Mouse (Mus musculus) R1 (cell line): ENCODE results near the gene Pwwp2b.
A peak's percentile ranks its signal among the peaks of the same experiment; 100 is the strongest.

Experiments
- DNase-seq: peaks from one replicate; pipeline ENCODE4 v3.0.0-alpha.2; 2018; ENCODE audit warnings: low read depth, low spot score

The Pwwp2b gene

DNA sequence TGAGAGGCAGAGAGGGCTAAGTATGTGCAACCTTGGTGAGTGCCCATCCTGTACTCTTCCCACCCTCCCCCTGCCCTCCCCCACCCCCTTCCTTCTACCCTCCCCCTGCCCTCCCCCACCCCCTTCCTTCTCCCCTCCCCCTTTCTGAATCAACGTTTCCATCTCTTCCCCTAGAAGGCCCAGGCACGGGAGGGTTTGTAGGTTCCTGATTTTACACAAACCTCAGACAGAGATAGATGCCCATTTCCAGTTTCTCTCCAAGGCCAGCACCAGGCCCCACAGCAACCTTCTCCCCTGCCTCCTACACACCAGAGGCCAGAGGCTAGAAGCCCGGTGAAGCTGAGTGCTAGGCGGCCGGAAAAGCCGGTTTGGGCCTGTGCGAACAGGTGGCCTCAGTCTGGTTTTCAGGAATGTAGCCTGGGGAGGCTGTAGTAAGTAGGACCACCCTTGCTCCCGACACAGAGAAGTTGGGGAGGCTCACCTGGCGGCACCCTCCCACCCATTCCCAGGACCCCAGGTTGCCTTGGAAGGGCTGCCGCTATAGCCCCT lies 48.3 kb downstream of the Pwwp2b start:
- DNase-seq, result peak; percentile 60

DNA sequence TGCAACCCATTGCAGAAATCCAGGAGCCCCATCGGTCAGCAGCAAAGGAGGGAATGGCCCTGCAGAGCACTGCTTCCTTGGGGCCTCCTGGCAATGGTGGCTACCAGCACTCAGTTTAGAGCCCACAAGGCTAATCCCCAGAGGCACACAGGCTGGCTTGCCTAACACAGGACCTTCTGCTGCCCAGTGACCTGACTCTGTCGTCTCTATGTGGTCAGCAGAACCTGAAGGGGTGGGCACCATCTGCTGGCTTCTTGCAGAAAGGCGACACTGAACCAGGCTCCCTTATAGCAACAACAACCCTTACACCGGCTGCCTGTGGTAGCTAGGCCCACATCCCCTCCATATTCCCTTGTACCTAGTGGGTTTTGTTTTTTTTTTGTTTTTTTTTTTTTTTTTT lies 50.2 kb downstream of the Pwwp2b start:
- DNase-seq, result no peak

DNA sequence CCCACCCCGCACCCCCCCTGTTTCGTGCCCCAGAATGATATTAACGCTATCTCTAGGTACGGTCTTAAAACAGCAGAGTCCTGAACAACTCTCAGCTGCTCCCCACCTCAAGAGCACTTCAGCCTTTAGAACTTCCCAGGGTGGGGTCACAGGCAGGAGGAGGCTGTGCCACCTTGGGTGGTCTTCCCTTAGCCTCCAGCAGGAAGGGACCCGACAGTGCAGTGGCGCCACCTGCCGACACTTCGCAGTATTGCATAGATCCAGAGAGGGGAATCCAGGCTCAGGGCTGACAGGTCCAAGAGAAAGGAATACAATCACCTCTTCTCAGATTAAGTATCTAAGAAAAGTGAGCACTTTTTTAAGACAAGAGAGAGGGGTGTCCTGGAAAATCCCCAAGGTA lies 51.1 kb downstream of the Pwwp2b start:
- peak; percentile 77 for DNase-seq

DNA sequence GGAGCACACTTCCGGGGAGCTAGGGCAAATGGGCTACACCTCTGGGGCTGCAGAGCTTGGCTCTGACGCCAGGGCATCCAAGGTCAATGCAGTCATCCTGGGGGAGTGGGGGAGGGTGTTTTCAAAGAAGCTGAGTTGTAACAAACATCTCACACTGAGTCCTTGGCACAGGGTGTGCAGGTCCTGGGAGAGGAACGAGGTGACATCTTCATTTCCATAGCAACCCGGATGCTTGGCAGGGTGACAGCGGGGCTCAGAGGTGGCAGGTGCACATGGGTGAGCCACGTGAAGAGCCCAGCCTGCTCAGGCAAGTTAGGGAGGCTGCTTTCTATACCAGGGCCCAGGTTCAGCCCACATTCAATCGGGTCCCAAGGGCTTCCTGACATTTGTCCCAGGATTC lies 52.1 kb downstream of the Pwwp2b start:
- DNase-seq, result no peak

DNA sequence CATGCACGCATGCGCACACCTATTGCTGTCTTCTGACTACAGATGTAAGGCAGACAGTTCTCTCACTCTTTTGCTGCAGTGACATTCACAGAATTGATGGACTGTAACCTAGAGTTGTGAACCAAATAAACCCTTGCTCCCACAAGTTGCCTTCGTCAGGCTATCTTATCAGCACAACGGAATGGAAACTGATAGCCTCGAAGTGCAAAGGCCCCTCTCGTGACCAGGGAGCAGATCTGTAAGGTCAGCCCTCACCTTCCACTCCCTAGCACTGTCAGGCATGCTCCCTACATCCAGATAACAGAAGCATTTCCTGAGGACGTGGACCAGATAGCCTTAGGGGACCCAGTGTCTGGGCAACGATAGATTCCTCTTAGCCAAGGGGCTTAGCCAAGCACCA lies 53.2 kb downstream of the Pwwp2b start:
- DNase-seq, result no peak

DNA sequence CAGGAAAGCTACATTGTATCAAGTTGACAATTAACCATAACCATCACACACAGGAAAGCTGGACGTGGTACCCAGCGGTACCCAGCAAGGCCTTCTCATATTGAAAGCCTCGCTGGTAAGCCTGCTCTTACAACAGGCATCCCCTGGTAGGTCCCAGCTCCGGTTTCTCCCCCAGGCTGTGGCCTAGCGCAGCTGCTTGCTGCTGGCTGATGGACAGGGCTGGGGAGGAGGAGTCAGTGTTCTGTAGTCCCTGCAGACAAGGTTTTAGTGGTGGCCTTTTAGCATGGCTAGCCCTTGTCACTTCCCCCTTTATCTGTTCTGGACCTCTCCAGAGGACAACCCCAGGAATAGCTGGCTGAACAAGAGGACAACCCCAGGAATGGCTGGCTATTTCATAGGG lies 54.0 kb downstream of the Pwwp2b start:
- DNase-seq, result no peak

DNA sequence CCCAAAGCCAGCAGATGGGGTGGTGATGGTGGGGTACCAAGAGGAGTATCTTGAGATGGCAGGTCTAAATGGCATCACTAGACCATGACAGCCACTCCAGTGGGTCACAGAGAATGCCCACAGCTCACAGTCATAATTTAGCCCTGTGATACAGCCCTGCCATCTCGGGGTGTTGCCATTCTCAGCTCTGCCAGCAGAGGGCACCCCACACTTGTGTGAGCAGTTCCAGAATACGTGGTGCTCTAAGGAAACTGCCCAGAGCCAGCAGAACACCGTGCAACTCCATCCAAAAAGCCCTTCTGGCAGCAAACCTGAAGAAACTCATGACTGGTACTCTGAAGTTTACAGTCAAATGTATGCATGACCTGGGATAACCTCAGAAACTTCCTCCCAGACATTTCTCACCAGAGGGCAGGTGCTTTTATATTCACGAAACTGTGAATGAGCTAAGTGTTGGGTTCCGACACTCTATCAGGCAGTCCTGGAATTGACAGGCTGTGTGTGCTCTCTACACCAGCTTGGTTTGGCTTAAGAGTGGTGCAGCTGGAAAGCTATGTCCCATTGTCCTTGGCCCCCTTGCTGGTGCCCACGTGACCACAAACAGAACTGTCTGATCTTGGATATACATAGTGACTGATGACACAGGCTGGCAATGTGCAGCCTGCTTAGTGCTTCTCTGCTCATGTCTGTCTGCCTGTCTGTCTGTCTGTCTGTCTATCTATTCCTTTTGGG lies 55.2 kb downstream of the Pwwp2b start:
- DNase-seq, result peak; percentile 70

DNA sequence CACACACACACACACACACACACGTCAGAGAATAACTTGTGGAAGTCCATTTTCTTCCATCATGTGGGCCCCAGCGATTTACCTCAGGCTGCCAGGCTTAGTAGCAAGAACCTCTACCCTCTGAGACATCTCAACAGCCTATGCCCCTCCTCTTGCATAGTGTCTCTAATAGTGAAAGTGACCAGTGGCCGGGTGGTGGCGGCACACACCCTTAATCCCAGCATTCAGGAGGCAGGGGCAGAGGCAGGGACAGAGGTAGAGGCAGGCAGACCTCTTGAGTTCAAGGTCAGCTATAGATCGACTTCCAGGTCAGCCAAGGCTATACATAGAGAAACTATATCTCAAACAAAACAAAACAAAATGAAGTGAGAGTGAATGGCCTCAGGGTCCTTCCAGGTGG lies 56.0 kb downstream of the Pwwp2b start:
- no peak for DNase-seq

DNA sequence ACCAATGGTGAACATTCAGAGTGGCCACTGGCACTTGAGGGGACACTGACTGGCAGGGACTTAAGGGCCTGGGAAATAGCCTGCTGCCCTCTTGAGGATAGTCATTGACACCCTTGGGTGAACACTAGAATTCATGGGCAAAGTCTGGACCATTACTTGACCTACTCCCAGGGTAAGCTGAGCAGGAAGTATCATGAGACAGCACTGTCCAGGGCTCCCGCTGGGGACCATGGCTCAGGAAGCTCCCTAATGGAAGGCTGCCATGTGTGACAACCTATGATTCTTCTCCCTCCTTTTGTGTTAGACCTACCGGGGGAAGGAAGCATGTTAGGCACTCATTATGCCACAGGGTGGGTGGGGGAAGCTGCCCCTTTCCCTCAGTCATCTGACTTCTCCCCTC lies 58.8 kb downstream of the Pwwp2b start:
- DNase-seq, result no peak

DNA sequence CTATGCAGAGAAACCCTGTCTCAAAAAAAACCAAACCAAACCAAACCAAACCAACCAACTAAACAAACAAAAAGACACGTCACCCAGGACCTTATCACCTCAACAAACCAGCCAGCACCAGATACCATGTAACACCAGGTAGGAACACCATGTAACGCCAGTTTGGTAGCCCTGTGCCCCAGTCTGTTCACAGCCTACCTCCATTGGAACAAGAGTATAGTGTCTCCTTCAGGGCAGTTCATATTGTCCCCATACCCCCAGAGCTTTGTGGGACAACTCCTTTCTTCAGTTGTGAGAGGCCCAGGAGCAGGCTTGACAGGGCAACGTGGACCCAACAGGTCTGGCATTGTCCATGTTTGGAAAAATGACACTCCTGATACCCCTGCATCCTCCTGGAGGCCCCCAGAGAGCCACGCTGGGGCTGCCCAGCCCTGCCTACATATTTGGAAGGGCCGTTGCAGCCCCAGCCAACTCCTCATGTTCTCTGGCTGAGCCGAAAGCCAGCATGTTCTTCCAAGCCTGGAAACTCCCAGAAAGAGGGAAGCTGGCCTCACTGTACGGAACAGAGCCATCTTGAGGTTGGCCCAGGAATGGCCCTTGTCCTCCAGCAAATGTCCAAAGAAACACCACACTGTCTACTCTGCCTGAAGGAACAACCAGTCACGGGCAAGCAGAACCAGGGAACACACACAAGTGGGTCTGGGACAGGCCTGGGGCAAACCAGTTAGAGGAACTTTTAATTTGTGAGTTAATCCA lies 60.0 kb downstream of the Pwwp2b start:
- no peak for DNase-seq

DNA sequence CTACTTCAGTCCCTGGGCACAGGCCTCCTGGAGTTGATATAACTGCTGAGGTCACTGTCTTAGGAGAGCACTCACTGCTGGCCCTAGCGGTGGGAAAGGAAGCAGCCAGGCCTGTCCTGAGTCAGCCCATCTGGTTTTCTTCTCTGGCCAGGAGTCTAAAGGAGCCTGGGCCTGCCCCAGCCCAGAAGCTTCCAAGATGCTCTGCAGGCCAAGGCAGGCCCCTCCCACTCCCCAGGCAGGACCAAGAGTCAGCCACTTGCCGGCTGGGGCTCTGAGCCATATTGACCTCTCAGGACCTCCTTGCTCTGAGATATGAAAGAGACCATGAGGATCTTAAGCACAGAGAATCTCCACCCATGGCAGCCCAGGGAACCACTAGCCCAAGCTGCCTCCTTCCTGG lies 60.8 kb downstream of the Pwwp2b start:
- no peak for DNase-seq

DNA sequence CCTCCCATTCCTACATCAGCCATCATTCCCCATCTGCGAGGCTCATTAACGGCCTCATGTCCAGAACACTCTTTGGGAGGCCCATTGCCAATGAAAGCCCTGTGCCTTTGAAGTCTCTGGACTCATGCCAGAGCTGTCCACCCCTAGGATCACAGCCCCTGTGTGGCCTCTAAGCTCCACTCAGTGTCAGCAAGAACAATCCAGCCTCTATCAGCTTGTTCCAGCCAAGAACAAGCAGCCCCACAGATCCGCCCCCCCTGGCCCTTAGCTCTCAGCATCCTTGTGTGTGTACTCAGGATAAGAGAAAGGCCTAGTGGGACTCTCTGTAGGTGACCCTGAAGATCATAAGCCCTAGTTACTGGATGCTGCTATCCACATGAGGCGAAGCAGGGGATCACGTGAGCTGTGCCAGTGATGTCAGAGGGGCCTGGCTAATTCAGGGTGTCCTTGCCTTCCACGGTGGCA lies 62.2 kb downstream of the Pwwp2b start:
- DNase-seq, result no peak

DNA sequence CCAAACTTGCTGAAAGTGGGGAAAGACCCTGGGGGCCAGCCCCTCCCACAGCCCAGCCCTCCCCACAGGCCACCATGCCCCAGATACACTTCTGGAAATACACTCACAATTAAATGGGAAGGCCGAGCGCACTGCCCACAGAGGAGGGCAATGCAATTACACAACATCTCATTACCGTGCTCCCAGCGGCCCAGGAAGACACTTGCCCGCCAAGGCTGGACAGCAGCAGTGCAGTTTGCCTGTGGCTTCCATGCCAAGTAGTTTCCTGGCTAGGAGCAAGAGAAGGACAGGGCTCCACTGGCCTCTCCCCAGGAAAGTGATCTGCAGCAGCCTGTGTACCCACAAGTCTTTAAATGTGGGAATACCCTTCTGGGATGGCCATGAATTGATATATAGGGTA lies 64.4 kb downstream of the Pwwp2b start:
- no peak for DNase-seq

DNA sequence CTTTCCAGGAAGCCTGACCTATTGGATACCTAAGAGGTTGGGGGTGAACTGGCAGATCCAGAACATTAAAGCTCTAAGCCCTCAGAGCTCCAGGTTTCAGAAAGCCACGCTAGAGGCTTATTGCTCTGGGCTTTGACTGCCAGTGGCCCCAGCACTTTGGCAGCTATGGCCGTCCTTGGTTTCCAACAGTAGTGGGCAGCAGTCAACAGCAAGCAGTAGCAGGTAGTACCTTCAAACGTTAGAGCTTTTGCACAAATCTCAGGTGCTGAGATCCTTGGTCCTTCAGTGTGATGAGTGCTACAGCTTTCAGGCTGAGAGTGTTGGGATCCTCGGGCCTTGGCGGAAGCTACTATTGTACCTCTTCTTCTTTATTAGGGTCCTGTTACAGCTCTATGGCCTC lies 65.1 kb downstream of the Pwwp2b start:
- DNase-seq, result no peak

DNA sequence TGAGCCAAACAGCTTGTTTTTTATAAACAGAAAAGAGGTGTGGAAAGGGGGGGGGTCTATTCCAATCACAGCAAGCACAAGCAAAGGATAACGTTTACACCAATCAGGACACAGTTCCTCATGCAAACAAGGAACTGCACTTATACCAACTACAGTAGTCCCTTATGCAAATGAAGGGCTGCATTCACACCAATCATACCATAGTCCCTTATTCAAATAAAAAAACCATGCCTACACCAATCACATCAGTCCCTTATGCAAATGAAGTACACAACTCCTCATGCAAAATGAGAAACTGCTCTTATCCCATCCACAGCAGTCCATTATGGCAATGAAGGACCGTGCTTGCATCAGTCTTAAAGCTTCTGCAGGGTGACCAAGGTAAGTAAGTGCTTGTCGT lies 66.4 kb downstream of the Pwwp2b start:
- DNase-seq, result no peak

DNA sequence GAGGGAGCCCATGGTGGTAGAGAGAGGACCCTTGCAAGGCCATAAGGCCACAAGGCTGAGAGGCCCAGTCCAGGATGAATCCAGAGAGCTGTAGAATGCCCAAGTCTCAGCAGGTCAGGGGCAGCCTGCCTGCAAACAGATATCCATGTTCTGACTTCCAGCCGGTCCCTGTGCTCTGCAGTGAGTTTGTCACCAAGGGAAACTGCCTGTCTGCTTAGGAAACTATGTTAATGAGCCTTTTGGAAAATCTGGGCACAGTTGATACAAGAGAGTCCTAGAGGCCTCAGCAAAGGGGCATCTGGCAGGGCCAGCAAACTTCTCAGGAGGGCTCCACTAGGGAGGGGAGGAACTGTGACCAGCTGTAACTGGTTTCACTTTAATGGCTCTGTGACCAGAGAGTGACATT lies 70.7 kb downstream of the Pwwp2b start:
- DNase-seq, result no peak
